Mouse (Mus musculus) liver, embryonic 12.5 days (tissue): ENCODE data around the gene Ank. TPM values are rescaled to one million over a fixed set of nuclear protein-coding genes. Genes with fewer than 3 reads are reported as not detected.

ENCODE experiments used
- ATAC-seq: fragments of 200-750 bp; cut with Nextera tagmentation; 2 replicates; pipeline ENCODE4 v1.8.0; 2017; ENCODE audit warnings: moderate number of reproducible peaks, mild to moderate bottlenecking, moderate library complexity
- H3K27ac ChIP-seq: fragments of 300-500 bp; sonication (generic); 2 replicates; pipeline ENCODE4 v1.5.1; 2016; ENCODE audit warnings: mild to moderate bottlenecking
- H3K27me3 ChIP-seq: fragments of 300-500 bp; sonication (generic); replicated peaks from 2 replicates; pipeline ENCODE4 v1.6.1; 2016; ENCODE audit warnings: mild to moderate bottlenecking, moderate library complexity
- H3K36me3 ChIP-seq: fragments of 300-500 bp; sonication (generic); 2 replicates; pipeline ENCODE4 v1.6.1; 2016; ENCODE audit warnings: mild to moderate bottlenecking, moderate library complexity
- H3K4me1 ChIP-seq: fragments of 300-500 bp; sonication (generic); 2 replicates; pipeline ENCODE4 v1.6.1; 2016
- H3K4me2 ChIP-seq: fragments of 300-500 bp; sonication (generic); 2 replicates; pipeline ENCODE4 v1.6.1; 2016; ENCODE audit warnings: mild to moderate bottlenecking, moderate library complexity
- H3K4me3 ChIP-seq: fragments of 300-500 bp; sonication (generic); 2 replicates; pipeline ENCODE4 v1.5.1; 2016; ENCODE audit warnings: mild to moderate bottlenecking, moderate library complexity
- H3K9ac ChIP-seq: fragments of 300-500 bp; sonication (generic); 2 replicates; pipeline ENCODE4 v1.6.1; 2016; ENCODE audit warnings: mild to moderate bottlenecking, moderate library complexity
- H3K9me3 ChIP-seq: fragments of 300-500 bp; sonication (generic); replicated peaks from 2 replicates; pipeline ENCODE4 v1.6.1; 2016; ENCODE audit warnings: mild to moderate bottlenecking, moderate library complexity
- WGBS: fragments of 180-500 bp; shearing (Covaris S2); methylation state at CpG from one replicate; pipeline ENCODE4 v1.1.7; 2016; ENCODE audit not compliant: insufficient replicate concordance; 5-methylcytosine and 5-hydroxymethylcytosine counted together
- polyA plus RNA-seq: library from polyadenylated mRNA; unstranded; fragments of >200 nt; fragmentation: Nextera tagmentation; extraction: Ambion mirVana; gene quantifications from 2 replicates; pipeline ENCODE4 v1.2.1, GENCODE M21; 2016

Ank gene
- polyA plus RNA-seq, 1 experiment from 2014 or later, result 13.6 TPM

DNA sequence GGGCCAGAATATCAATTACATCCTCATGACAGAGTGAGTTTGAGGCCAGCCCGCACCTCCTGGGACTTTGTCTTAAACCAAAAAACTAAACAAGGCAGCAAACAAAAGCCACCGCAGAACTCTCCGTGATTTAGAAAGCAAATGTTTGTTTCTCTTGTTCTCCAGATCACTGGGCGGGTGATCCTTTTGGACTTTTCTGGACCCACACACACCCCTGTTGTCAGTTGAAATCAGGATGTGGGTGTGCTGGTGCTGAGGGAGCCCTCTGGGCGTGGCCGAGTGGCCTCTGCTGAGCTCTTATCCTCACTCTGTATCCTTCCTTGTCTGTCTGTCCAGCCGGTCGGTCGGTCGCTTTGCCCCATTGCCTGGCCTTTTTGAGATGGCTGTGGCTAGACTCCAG lies 82.6 kb downstream of the Ank start:
- Histone ChIP-seq H3K4me1 (peaks cover 25% of the 10 kb centered on the region), H3K27ac (no peak overlapping the region), H3K36me3 (peaks cover 25% of the 10 kb centered on the region), H3K4me3 (no peak overlapping the region), H3K27me3 (no peaks in the 10 kb centered on the region), H3K9ac (no peak overlapping the region), H3K4me2 (no peak overlapping the region), H3K9me3 (no peaks in the 10 kb centered on the region)
- whole genome bisulfite sequencing, result 44% methylated on average over 10 of the region's 10 CpGs
- peak; percentile 53; the same call in 1 of the 2 replicates for ATAC-seq

DNA sequence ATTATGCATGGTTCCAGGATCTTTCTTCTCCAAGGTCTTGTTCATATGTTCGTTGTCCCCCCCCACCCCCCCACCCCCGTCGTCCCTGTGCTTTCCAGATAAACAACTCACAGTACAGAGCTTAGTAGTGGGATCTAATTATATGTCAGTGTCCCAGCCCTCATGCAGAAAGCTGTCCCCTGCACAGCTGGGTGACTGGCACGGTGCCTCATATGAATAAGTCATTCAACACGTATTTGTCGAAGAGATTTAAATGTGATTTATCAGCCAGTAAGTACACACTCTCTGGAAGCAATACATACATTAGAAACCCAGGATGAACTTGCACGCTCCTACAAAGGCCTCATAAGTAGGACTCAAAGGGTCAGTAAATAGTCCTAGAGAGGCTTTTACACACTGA lies 83.4 kb downstream of the Ank start:
- Histone ChIP-seq H3K4me3 (no peak overlapping the region), H3K4me2 (no peak overlapping the region), H3K4me1 (peaks cover 25% of the 10 kb centered on the region), H3K27me3 (no peaks in the 10 kb centered on the region), H3K36me3 (peaks cover 29% of the 10 kb centered on the region), H3K9me3 (no peaks in the 10 kb centered on the region), H3K9ac (no peak overlapping the region), H3K27ac (no peak overlapping the region)
- 68% methylated on average over 7 of the region's 7 CpGs for WGBS
- no peak for ATAC-seq

DNA sequence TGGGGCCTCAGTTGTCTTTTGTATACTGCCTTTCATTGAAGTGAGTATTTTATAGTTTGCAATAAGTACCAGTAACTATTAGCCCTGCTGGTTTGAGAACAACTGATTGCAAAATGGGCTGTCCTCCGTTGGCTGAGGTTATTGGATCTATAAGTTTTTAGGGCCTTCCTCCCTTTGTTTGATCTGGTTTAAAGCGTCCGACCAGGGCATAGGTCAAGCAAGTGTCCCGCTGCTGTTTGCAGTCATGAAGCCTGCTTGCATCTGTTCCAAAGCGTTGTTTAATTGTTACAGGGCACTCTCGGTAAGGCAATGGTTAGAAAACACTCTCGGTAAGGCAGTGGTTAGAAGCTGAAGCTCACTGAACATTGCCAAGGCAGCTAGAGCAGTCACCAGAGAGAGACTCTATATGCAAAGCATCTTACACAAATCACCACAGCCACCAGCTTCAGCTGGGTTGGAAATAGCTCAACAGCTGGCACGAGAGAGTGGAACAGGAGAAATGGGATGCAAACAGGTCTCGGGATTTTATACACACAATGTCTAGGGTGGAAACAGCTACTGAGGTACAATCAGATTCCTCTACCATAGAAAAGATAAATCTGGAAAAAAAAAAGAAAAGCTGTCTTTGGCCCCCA lies 84.0 kb downstream of the Ank start:
- Histone ChIP-seq H3K9me3 (no peaks in the 10 kb centered on the region), H3K27ac (no peak overlapping the region), H3K4me1 (peaks cover 25% of the 10 kb centered on the region), H3K36me3 (peaks cover 25% of the 10 kb centered on the region), H3K4me3 (no peak overlapping the region), H3K4me2 (no peak overlapping the region), H3K27me3 (no peaks in the 10 kb centered on the region), H3K9ac (no peak overlapping the region)
- ATAC-seq, result no peak
- 81% methylated on average over 9 of the region's 9 CpGs for WGBS

DNA sequence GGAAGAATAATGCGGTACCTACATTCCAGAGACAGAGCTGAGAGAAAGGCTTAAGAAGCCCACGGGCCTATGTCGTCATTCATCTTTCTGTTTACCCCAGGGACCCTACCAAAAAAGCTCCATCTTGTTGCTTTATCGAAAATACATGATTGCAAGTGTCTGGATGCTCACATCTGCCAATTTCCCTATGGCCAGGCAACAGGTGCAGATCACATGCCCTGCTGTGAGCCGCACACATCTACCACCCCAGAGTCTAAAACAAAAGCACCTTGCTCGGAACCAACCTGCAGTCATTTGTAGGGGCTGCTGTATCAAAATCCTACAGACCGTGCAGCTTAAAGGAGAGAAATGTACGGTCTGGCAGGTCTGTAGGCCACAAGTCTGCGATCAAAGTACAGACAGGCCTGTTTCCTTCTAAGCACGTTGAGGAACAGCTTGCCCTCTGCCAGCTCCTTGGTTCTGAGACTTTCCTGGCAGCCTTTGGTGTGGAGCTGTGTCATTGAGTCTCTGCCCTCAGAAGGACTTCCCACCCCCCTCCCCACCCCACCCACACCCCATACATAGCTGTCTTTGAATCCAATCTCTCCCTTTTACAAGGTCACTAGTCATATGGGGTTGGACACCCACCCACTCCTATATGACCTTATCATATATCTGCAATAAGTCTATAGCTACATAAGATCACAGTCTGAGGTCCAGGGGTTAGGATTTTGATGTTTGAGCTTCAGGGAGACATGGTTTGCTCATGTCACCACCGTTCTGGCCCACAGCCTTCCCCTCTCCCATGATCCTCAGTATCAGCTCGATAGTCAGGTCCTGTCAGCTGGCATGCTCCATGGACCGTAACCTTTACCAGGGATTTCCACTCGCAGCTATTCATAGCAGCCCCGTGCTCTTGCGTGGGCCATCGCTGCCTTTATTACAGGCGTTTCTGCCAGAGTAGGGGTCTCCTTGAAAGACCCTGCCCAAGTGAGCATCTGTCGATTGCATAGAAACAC lies 84.9 kb downstream of the Ank start:
- Histone ChIP-seq H3K36me3 (peaks cover 31% of the 10 kb centered on the region), H3K4me2 (no peak overlapping the region), H3K9ac (no peak overlapping the region), H3K27ac (no peak overlapping the region), H3K9me3 (no peaks in the 10 kb centered on the region), H3K4me3 (no peak overlapping the region), H3K4me1 (peaks cover 25% of the 10 kb centered on the region), H3K27me3 (no peaks in the 10 kb centered on the region)
- no peak for ATAC-seq
- 86% methylated on average over 19 of the region's 19 CpGs for WGBS

DNA sequence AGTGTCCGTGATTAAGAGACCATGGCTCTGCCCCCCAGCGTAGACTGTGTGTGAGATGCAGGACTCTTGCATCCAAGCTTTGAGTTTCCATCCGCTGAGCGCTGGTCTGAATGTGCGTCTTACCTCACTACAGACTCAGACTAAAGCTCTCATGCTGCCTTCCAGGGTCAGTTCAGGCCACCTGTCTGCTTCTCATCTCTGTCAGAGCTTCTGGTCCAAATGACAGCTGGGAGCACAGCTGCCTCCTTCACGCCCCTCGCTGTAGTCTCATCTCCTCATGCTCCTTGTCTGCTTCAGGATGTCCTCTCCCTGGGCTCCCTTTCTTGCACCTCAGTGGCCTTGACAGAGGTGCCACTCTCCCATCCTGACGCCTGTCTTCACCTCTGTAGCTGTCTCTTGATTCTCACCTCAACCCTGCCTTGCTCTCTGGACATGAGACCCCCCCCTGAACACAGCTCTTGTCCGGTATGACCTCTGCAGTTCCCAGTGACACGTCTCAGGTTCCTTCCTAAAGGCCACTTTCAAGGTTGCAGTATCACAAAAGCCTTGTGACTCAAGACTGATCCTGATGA lies 85.7 kb downstream of the Ank start:
- H3K4me3 ChIP-seq, result no peak overlapping the region
- 74% methylated on average over 10 of the region's 10 CpGs for WGBS
- no peak overlapping the region for H3K4me2 ChIP-seq
- ATAC-seq, result no peak
- no peak overlapping the region for H3K27ac ChIP-seq
- peaks cover 39% of the 10 kb centered on the region for H3K36me3 ChIP-seq
- no peak overlapping the region for H3K9ac ChIP-seq
- H3K27me3 ChIP-seq, result no peaks in the 10 kb centered on the region
- peaks cover 25% of the 10 kb centered on the region for H3K4me1 ChIP-seq
- H3K9me3 ChIP-seq, result no peaks in the 10 kb centered on the region

DNA sequence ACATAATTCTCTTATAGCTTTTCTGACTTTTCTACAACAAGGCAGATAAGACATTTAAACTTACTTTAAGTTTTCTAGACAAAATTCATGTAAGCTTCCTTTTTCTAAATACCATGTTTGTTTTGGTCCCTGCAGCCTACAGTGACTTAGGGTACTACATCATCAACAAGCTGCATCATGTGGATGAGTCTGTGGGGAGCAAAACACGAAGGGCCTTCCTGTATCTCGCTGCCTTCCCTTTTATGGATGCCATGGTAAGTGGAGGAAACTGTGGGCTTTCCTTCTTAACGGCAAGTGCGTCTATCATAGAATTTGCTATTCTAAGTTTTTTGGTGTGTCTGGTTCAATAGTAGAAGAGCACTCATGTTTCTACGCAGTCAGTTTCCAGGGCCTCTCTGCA lies 87.1 kb downstream of the Ank start:
- ATAC-seq, result no peak
- Histone ChIP-seq H3K4me3 (no peak overlapping the region), H3K9me3 (no peaks in the 10 kb centered on the region), H3K9ac (no peak overlapping the region), H3K4me1 (peaks cover 16% of the 10 kb centered on the region), H3K27ac (no peak overlapping the region), H3K36me3 (peaks cover 40% of the 10 kb centered on the region), H3K27me3 (no peaks in the 10 kb centered on the region), H3K4me2 (no peak overlapping the region)
- WGBS, result 64% methylated on average over 5 of the region's 5 CpGs

DNA sequence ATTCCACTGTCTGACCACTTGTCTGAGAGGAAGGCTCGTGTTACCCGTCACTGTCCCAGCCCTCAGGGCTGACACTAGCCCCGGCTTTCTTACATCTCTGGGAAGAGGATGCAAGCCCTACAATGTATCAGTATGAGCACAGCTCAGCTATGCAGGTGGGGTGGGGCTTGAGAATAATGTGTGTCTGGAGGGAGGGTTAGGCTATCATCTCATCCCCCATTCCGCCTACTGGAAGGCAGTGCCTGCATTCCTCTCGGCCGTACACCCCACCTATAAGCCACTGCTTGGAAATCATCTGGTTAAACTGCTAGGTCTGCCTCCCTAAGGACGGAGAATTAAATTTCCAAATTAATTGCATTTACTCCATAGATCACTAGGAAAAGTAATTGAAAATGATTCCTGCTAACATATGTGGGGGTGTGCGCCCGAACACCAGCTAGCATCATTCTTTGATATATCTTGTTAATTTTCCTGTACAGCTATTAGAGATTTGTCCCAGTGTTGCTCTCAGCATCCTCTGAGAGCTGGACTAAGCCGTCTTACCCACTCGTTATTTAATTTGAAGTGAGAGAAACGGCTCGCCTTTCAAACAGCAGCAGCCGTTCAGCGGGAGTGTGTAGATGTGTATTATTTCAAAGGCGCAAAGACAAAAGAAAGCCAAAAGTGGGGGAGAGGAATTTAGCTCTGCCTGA lies 92.1 kb downstream of the Ank start:
- 86% methylated on average over 16 of the region's 16 CpGs for WGBS
- H3K27ac ChIP-seq, result no peak overlapping the region
- H3K9me3 ChIP-seq, result no peaks in the 10 kb centered on the region
- H3K4me1 ChIP-seq, result no peaks in the 10 kb centered on the region; the same call in 1 of the 2 replicates
- no peak overlapping the region for H3K4me2 ChIP-seq
- no peak overlapping the region for H3K9ac ChIP-seq
- peaks cover 58% of the 10 kb centered on the region for H3K36me3 ChIP-seq
- no peak for ATAC-seq
- no peak overlapping the region for H3K4me3 ChIP-seq
- H3K27me3 ChIP-seq, result no peaks in the 10 kb centered on the region

DNA sequence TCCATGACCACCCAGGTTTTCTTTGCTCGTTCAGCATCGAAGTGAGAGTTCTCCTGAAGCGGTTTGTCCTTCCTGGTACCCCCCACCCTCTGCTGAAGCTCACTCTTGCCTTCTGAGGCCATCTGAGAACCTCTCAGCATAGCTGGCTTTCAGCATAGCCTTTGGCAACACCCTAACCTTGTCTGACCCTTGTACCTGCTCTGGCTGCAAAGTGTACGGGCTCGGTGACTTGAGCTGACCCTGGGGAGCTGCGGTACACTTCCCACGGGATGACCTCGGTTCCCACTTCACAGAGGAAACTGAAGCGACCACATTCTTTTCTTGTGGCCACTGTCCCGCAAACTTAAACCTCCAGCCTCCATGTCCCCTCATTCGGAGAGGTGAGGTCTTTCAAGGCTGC lies 93.8 kb downstream of the Ank start:
- no peak overlapping the region for H3K4me2 ChIP-seq
- no peaks in the 10 kb centered on the region for H3K9me3 ChIP-seq
- 76% methylated on average over 11 of the region's 11 CpGs for WGBS
- H3K27ac ChIP-seq, result no peak overlapping the region
- H3K4me3 ChIP-seq, result no peak overlapping the region
- no peak overlapping the region for H3K9ac ChIP-seq
- ATAC-seq, result no peak
- H3K27me3 ChIP-seq, result no peaks in the 10 kb centered on the region
- peaks cover 55% of the 10 kb centered on the region for H3K36me3 ChIP-seq
- H3K4me1 ChIP-seq, result no peaks in the 10 kb centered on the region; the same call in 1 of the 2 replicates

DNA sequence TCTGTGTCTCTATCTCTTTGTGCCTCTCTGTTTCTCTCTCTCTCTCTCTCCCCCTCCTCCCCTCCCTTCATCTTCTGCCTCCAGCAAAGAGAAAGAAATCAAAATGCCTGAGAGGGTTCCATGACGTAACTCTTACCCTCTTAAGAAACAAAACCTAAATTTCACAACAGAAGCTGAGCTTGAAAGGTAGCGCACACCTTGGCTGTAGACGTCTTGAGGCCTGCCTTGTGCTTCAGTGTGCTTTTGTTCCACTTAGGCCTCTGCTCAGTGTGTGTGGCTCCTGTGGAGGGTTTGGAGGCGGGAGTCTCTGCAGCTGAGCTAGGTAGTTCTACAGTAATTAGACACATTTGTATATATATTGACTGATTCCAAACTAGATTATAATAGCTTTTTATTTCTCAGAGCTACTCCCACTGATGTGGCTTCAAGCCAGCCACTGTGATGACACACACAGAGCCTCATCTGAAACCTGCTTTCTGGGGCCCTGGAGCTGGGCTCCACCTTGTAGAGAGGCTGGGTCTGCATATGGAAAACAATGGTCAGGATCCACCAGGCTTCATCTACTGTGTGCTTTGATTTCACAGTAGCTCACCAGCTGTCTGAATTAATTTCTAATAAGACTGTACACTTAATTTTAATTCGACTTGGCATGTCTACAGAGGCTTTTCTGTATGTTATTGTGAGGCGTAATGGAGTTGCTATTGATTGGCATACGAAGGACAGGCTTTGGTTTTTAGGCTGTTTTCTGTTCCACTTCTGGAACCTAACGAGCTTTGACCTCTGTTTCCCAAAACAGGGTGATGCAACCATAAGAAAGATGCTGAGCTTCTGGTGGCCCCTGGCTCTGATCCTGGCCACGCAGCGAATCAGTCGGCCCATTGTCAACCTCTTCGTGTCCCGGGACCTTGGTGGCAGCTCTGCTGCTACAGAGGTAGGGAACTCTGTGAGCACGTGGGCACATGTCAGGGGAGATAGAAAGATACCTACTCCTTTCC lies 97.9 kb downstream of the Ank start:
- H3K27me3 ChIP-seq, result no peaks in the 10 kb centered on the region
- H3K9ac ChIP-seq, result no peak overlapping the region
- no peaks in the 10 kb centered on the region for H3K9me3 ChIP-seq
- H3K4me1 ChIP-seq, result no peaks in the 10 kb centered on the region; the same call in 1 of the 2 replicates
- H3K4me2 ChIP-seq, result no peak overlapping the region
- peaks cover 67% of the 10 kb centered on the region for H3K36me3 ChIP-seq
- H3K27ac ChIP-seq, result no peak overlapping the region
- H3K4me3 ChIP-seq, result no peak overlapping the region
- WGBS, result 84% methylated on average over 14 of the region's 14 CpGs
- ATAC-seq, result no peak

DNA sequence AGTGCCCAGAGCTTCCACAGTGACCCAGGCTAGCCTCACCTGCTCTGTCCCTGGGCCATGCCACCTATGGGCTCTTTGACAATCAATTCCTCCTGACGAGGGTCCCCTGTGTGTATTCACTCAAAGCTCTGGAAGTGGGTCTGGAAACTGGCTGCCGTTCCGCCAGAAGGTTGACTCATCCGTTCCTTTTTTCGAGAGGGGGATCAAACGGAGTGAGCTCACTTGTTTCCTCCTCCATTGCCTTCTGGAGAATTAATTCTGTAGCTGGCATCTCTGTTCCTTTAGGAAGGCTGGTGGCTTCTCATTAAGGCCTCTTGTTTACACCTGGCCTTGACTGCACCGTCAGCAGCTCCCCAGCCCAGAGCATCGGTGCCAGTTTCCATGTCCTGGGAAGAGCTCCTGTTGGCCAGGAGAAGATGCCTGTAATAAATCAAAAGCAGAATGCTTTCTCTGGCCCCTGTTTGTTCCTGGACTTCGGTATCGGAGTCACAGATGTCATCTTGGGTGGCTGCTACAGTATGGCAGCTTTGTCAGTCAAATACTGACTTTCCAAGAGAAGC lies 99.2 kb downstream of the Ank start:
- H3K36me3 ChIP-seq, result peaks cover 79% of the 10 kb centered on the region
- H3K27me3 ChIP-seq, result no peaks in the 10 kb centered on the region
- no peak for ATAC-seq

More for the DNA sequence above, 99.2 kb downstream of the Ank start:
- Histone ChIP-seq H3K4me3 (no peak overlapping the region), H3K4me2 (no peak overlapping the region), H3K9me3 (no peaks in the 10 kb centered on the region), H3K9ac (no peak overlapping the region), H3K27ac (no peak overlapping the region), H3K4me1 (no peaks in the 10 kb centered on the region; the same call in 1 of the 2 replicates)
- 86% methylated on average over 10 of the region's 10 CpGs for WGBS
